Mouse (Mus musculus): ENCODE data around the gene Adamts12.

Gene Adamts12

GRCm38 (mm10) chr15:11064558-11065411 is at the start of gene Adamts12:
Gene Adamts12, plus strand, starts transcription at chr15:11064790.
- no peak for DNase-seq (ENCODE audit: low read depth)

- no peak for DNase-seq (ENCODE audit: low read depth)
These were observed 49.7 kb upstream of the Adamts12 start for GRCm38 (mm10) chr15:11014931-11015330.

GRCm38 (mm10) chr15:11026801-11027561 is 37.6 kb upstream of the Adamts12 start:
- no peak for DNase-seq (ENCODE audit: low read depth)

- no peak for DNase-seq (ENCODE audit: low read depth)
These were observed 34.4 kb upstream of the Adamts12 start for GRCm38 (mm10) chr15:11030188-11030587.

- DNase-seq (ENCODE audit: low read depth), result no peak
These were observed 28.6 kb upstream of the Adamts12 start for GRCm38 (mm10) chr15:11035947-11036474.

- no peak for DNase-seq (ENCODE audit: low read depth)
These were observed 27.8 kb upstream of the Adamts12 start for GRCm38 (mm10) chr15:11036535-11037375.

GRCm38 (mm10) chr15:11037376-11037695 is 27.3 kb upstream of the Adamts12 start:
- no peak for DNase-seq (ENCODE audit: low read depth)

GRCm38 (mm10) chr15:11037711-11038110 is 26.9 kb upstream of the Adamts12 start, which contains the start of gene Rxfp3:
Gene Rxfp3, minus strand, starts transcription at chr15:11037991.
- DNase-seq (ENCODE audit: low read depth), result no peak

- DNase-seq (ENCODE audit: low read depth), result peak; percentile 56
These were observed 26.1 kb upstream of the Adamts12 start for GRCm38 (mm10) chr15:11038476-11038875.

- no peak for DNase-seq (ENCODE audit: low read depth)
These were observed 24.5 kb upstream of the Adamts12 start for GRCm38 (mm10) chr15:11040067-11040466.

- no peak for DNase-seq (ENCODE audit: low read depth)
These were observed 23.4 kb upstream of the Adamts12 start for GRCm38 (mm10) chr15:11041229-11041628.

GRCm38 (mm10) chr15:11042828-11043227 is 21.8 kb upstream of the Adamts12 start:
- DNase-seq (ENCODE audit: low read depth), result peak; percentile 58

- no peak for DNase-seq (ENCODE audit: low read depth)
These were observed 10.7 kb upstream of the Adamts12 start for GRCm38 (mm10) chr15:11053678-11054439.

- no peak for DNase-seq (ENCODE audit: low read depth)
These were observed 10.0 kb upstream of the Adamts12 start for GRCm38 (mm10) chr15:11054440-11055080.

GRCm38 (mm10) chr15:11062903-11063302 is 1.7 kb upstream of the Adamts12 start:
- DNase-seq (ENCODE audit: low read depth), result no peak

GRCm38 (mm10) chr15:11064160-11064557 is 431 bp upstream of the Adamts12 start:
- DNase-seq (ENCODE audit: low read depth), result no peak

- no peak for DNase-seq (ENCODE audit: low read depth)
These were observed 1.1 kb downstream of the Adamts12 start for GRCm38 (mm10) chr15:11065528-11066171.

- DNase-seq (ENCODE audit: low read depth), result no peak
These were observed 1.7 kb downstream of the Adamts12 start for GRCm38 (mm10) chr15:11066299-11066698.

GRCm38 (mm10) chr15:11067891-11068290 is 3.3 kb downstream of the Adamts12 start:
- DNase-seq (ENCODE audit: low read depth), result no peak

GRCm38 (mm10) chr15:11075726-11076361 is 11.3 kb downstream of the Adamts12 start:
- no peak for DNase-seq (ENCODE audit: low read depth)

Data from fibroblast of lung, adult 2 months (primary cell).